Mouse (Mus musculus): ENCODE results near the gene Sertad3. TPM values are rescaled to one million over a fixed set of nuclear protein-coding genes. Genes with fewer than 3 reads are reported as not detected.

Gene Sertad3
- polyA plus RNA-seq, 1 experiment from 2014 or later: 24.6 TPM

DNA sequence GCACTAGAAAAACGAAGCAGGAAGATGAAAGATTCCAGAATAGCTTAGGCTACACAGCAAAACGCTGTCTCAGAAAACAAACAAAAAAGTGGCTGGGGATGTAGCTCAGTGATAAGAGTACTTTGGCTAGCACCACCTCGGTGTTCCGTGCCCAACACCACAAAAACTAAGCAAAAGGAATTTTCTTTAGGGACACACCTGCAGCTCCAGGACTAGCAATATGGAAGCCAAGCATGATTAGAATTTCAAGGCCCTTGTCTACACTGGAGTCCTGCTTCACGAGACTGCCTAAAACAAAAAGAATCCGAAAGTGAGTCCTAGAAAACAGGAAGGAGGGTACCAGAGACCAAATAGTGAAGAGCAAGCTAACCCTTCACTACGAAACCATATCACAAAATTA, 972 bp upstream of the Sertad3 start:
- H3K27me3 ChIP-seq (replicated peaks): no peaks in the 10 kb centered on the region
- peak overlapping the region; percentile 88 for H3K27ac ChIP-seq
- peak overlapping the region; percentile 92 for H3K9ac ChIP-seq
- no peak for ATAC-seq
- no peaks in the 10 kb centered on the region for H3K9me3 ChIP-seq (replicated peaks)
- H3K36me3 ChIP-seq: peaks cover 24% of the 10 kb centered on the region
- WGBS (ENCODE audit: insufficient replicate concordance): 8% methylated on average over 7 of the region's 7 CpGs
- H3K4me2 ChIP-seq: peak overlapping the region; percentile 76
- H3K4me1 ChIP-seq: peaks cover 44% of the 10 kb centered on the region
- peak overlapping the region; percentile 86 for H3K4me3 ChIP-seq

GRCm38 (mm10) chr7:27473835-27474489, 394 bp downstream of the Sertad3 start:
- ATAC-seq: no peak
- peaks cover 30% of the 10 kb centered on the region for H3K36me3 ChIP-seq
- no peaks in the 10 kb centered on the region for H3K9me3 ChIP-seq (replicated peaks)
- WGBS (ENCODE audit: insufficient replicate concordance): under 1% methylated on average over 34 of the region's 34 CpGs
- H3K4me2 ChIP-seq: peak overlapping the region; percentile 76
- H3K27me3 ChIP-seq (replicated peaks): no peaks in the 10 kb centered on the region
- peak overlapping the region; percentile 92 for H3K9ac ChIP-seq
- peak overlapping the region; percentile 95 for H3K27ac ChIP-seq
- peak overlapping the region; percentile 86 for H3K4me3 ChIP-seq
- peaks cover 55% of the 10 kb centered on the region for H3K4me1 ChIP-seq

- Histone ChIP-seq H3K4me1 (peaks cover 61% of the 10 kb centered on the region), H3K36me3 (peaks cover 30% of the 10 kb centered on the region), H3K9ac (peak overlapping the region; percentile 92), H3K9me3 (replicated peaks) (no peaks in the 10 kb centered on the region), H3K27me3 (replicated peaks) (no peaks in the 10 kb centered on the region), H3K27ac (peak overlapping the region; percentile 95), H3K4me3 (peak overlapping the region; percentile 86), H3K4me2 (peak overlapping the region; percentile 76)
- under 1% methylated on average over 23 of the region's 23 CpGs for WGBS (ENCODE audit: insufficient replicate concordance)
- peak; percentile 91 for ATAC-seq
These were observed 954 bp downstream of the Sertad3 start for GRCm38 (mm10) chr7:27474490-27474954.

DNA sequence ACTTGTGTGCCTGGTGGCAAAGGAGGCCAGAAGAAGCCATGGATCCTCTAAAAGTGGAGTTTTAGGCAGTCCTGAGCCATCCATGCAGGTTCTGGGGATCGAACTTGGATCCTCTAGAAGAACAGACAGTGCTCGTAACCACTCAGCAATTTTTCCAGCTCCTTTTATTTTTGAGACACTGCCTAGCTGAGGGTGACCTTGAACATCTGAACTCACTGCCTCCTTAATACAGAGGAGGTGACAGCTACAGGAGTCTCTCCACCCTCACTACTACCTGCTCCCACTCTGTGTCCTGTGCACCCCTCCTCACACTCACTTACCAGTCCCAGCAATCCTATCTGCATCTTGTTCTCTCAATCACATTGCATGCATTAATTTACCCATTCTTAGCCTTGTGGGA, 2.0 kb downstream of the Sertad3 start:
- H3K4me3 ChIP-seq: peak overlapping the region; percentile 86
- H3K9me3 ChIP-seq (replicated peaks): no peaks in the 10 kb centered on the region
- 82% methylated on average over 2 of the region's 2 CpGs for WGBS (ENCODE audit: insufficient replicate concordance)
- no peak for ATAC-seq
- no peaks in the 10 kb centered on the region for H3K27me3 ChIP-seq (replicated peaks)
- peak overlapping the region; percentile 95 for H3K27ac ChIP-seq
- H3K9ac ChIP-seq: peak overlapping the region; percentile 75
- peaks cover 71% of the 10 kb centered on the region for H3K4me1 ChIP-seq
- peaks cover 30% of the 10 kb centered on the region for H3K36me3 ChIP-seq
- peak overlapping the region; percentile 76 for H3K4me2 ChIP-seq

DNA sequence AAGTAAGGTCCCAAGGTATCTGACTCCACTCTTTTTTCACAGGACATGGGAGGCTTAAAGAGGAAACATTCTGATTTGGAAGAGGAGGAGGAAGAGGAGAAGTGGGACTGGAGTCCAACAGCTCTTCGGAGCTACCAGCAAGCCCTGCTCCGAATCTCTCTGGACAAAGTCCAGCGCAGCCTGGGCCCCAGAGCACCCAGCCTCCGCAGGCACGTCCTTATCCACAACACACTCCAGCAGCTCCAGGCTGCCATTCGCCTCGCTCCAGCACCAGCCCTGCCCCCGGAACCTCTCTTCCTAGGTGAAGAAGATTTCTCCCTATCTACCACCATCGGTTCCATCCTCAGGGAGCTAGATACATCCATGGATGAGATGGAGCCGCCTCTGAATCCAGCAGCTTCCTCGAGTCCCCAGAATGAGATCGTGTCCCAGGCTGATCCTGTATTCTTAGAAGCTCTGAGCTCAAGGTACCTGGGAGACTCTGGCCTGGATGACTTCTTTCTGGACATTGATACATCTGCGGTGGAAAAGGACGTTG, 2.6 kb downstream of the Sertad3 start:
- Histone ChIP-seq H3K27me3 (replicated peaks) (no peaks in the 10 kb centered on the region), H3K9ac (no peak overlapping the region; the same call in 1 of the 2 replicates), H3K27ac (peak overlapping the region; percentile 95), H3K9me3 (replicated peaks) (no peaks in the 10 kb centered on the region), H3K4me1 (peaks cover 73% of the 10 kb centered on the region), H3K4me2 (peak overlapping the region; percentile 76), H3K4me3 (peak overlapping the region; percentile 86; the same call in 1 of the 2 replicates), H3K36me3 (peaks cover 30% of the 10 kb centered on the region)
- no peak for ATAC-seq
- WGBS (ENCODE audit: insufficient replicate concordance): 82% methylated on average over 14 of the region's 14 CpGs

DNA sequence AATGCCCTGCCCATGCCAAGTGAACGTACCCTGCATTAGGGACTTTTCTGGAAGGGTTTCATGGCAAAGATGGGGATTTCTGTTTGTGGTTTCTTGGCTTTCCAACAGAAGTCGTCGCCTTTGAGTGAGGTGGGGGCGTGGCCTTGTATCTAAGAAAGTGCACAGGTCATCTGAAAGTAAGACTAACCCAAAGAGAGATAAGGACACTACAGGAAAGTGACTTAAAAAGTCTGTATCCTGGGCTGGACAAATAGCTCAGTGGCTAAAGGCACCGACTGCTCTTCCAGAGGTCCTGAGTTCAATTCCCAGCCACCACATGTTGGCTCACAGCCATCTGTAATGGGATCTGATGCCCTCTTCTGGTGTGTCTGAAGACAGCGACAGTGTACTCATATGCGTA, 5.0 kb downstream of the Sertad3 start:
- peaks cover 79% of the 10 kb centered on the region for H3K4me1 ChIP-seq
- 54% methylated on average over 7 of the region's 7 CpGs for WGBS (ENCODE audit: insufficient replicate concordance)
- peak overlapping the region; percentile 55 for H3K27ac ChIP-seq
- no peaks in the 10 kb centered on the region for H3K27me3 ChIP-seq (replicated peaks)
- H3K4me3 ChIP-seq: no peak overlapping the region
- H3K9me3 ChIP-seq (replicated peaks): no peaks in the 10 kb centered on the region
- peaks cover 30% of the 10 kb centered on the region for H3K36me3 ChIP-seq
- peak overlapping the region; percentile 17 for H3K4me2 ChIP-seq
- ATAC-seq: no peak
- H3K9ac ChIP-seq: 0 out of 2 replicates have a peak overlapping the region, but pooled peaks have one; percentile 18

- Histone ChIP-seq H3K27me3 (replicated peaks) (no peaks in the 10 kb centered on the region), H3K4me1 (peaks cover 91% of the 10 kb centered on the region), H3K9ac (peak overlapping the region; percentile 43; the same call in 1 of the 2 replicates), H3K36me3 (peaks cover 30% of the 10 kb centered on the region), H3K4me3 (no peak overlapping the region), H3K27ac (peak overlapping the region; percentile 92), H3K9me3 (replicated peaks) (no peaks in the 10 kb centered on the region), H3K4me2 (peak overlapping the region; percentile 82)
- WGBS (ENCODE audit: insufficient replicate concordance): 86% methylated on average over 1 of the region's 1 CpGs
- no peak for ATAC-seq
These were observed 6.2 kb downstream of the Sertad3 start for GRCm38 (mm10) chr7:27479750-27480149.

GRCm38 (mm10) chr7:27480506-27480905, 6.9 kb downstream of the Sertad3 start:
- H3K9ac ChIP-seq: peak overlapping the region; percentile 76
- no peaks in the 10 kb centered on the region for H3K9me3 ChIP-seq (replicated peaks)
- peak overlapping the region; percentile 92 for H3K27ac ChIP-seq
- no peak for ATAC-seq
- H3K4me3 ChIP-seq: peak overlapping the region; percentile 51
- peak overlapping the region; percentile 82 for H3K4me2 ChIP-seq
- H3K4me1 ChIP-seq: peaks cover 92% of the 10 kb centered on the region
- peaks cover 30% of the 10 kb centered on the region for H3K36me3 ChIP-seq
- no peaks in the 10 kb centered on the region for H3K27me3 ChIP-seq (replicated peaks)
- 65% methylated on average over 3 of the region's 3 CpGs for WGBS (ENCODE audit: insufficient replicate concordance)

- ATAC-seq: no peak
- Histone ChIP-seq H3K9me3 (replicated peaks) (no peaks in the 10 kb centered on the region), H3K9ac (peak overlapping the region; percentile 76), H3K4me3 (peak overlapping the region; percentile 51), H3K27ac (peak overlapping the region; percentile 92), H3K36me3 (peaks cover 25% of the 10 kb centered on the region), H3K4me1 (peaks cover 90% of the 10 kb centered on the region), H3K4me2 (peak overlapping the region; percentile 82), H3K27me3 (replicated peaks) (no peaks in the 10 kb centered on the region)
- WGBS (ENCODE audit: insufficient replicate concordance): 17% methylated on average over 11 of the region's 11 CpGs
These were observed 7.5 kb downstream of the Sertad3 start for GRCm38 (mm10) chr7:27480927-27481626.

DNA sequence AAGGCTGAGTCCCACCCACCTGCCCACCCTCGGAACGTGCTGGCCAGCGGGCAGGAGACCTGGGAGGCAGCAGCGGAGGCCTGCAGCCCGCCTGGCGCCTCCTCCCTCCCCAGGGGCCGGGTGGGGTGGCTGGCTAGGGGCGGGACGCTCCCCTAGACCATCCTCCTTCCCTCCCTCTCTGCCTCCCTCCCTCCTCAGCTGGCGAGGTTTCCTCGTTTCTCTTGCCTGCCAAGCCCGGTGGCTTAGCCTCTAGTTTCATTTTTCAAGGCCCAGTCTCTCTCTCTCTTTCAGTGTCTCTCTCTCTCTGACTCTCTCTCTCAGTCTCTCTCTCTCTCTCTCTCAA, 8.0 kb downstream of the Sertad3 start:
- H3K4me1 ChIP-seq: peaks cover 85% of the 10 kb centered on the region

DNA sequence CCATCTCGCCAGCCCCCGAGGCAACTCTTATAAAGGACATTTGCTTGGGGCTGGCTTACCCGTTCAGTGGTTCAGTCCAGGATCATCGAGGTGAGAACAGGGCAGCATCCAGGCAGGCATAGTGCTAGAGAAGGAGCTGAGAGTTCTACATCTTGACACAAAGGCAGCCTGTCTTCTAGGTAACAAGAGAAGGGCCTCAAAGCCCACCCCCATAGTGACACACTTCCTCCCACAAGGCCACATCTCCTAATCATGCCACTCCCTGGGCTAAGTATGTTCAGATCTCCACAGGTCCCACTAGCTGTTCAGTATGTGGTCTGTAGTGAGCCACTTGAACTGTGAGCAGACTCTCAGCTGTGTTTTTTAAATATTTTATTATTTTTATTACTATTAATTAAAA, 10.3 kb downstream of the Sertad3 start:
- Histone ChIP-seq H3K36me3 (peaks cover 1% of the 10 kb centered on the region), H3K9me3 (replicated peaks) (no peaks in the 10 kb centered on the region), H3K4me2 (no peak overlapping the region), H3K27ac (no peak overlapping the region), H3K27me3 (replicated peaks) (no peaks in the 10 kb centered on the region), H3K4me1 (peaks cover 81% of the 10 kb centered on the region), H3K4me3 (no peak overlapping the region), H3K9ac (no peak overlapping the region)
- WGBS (ENCODE audit: insufficient replicate concordance): 75% methylated on average over 4 of the region's 4 CpGs
- no peak for ATAC-seq

More for the DNA sequence above, 8.0 kb downstream of the Sertad3 start:
- peak; percentile 97 for ATAC-seq
- WGBS (ENCODE audit: insufficient replicate concordance): 0% methylated on average over 8 of the region's 12 CpGs
- peak overlapping the region; percentile 76 for H3K9ac ChIP-seq
- peaks cover 19% of the 10 kb centered on the region for H3K36me3 ChIP-seq
- H3K4me2 ChIP-seq: peak overlapping the region; percentile 82
- peak overlapping the region; percentile 51 for H3K4me3 ChIP-seq
- peak overlapping the region; percentile 92 for H3K27ac ChIP-seq
- no peaks in the 10 kb centered on the region for H3K9me3 ChIP-seq (replicated peaks)
- H3K27me3 ChIP-seq (replicated peaks): no peaks in the 10 kb centered on the region
